Mouse (Mus musculus) E14TG2a.4 (cell line): Measurements from ENCODE around the gene Dgkz.

ENCODE experiments used
- H3K27me3 ChIP-seq: 2 replicates; pipeline ENCODE4 v1.6.1; 2014; ENCODE audit warnings: low read length, control low read depth; ENCODE audit not compliant: insufficient read depth
- H3K36me3 ChIP-seq: 2 replicates; pipeline ENCODE4 v1.6.1; 2014; ENCODE audit warnings: low read length, control low read depth; ENCODE audit not compliant: insufficient read depth
- H3K4me1 ChIP-seq: replicated peaks from 2 replicates; pipeline ENCODE4 v1.6.1; 2014; ENCODE audit warnings: low read depth, low read length, control low read depth
- H3K4me3 ChIP-seq: replicated peaks from 2 replicates; pipeline ENCODE4 v1.5.1; 2014; ENCODE audit warnings: mild to moderate bottlenecking, low read length
- H3K9me3 ChIP-seq: 2 replicates; pipeline ENCODE4 v1.6.1; 2014; ENCODE audit warnings: low read length, control low read depth
- CTCF ChIP-seq: conservative IDR thresholded peaks from 2 replicates; pipeline ENCODE4 v1.5.1; 2014; ENCODE audit warnings: low read length
- NANOG ChIP-seq: IDR thresholded peaks from 2 replicates; pipeline ENCODE4 v1.6.1; 2014; ENCODE audit warnings: borderline replicate concordance, low read length, mixed read lengths
- POU5F1 ChIP-seq: IDR thresholded peaks from 2 replicates; pipeline ENCODE4 v1.6.1; 2014; ENCODE audit warnings: low read length, borderline replicate concordance

Dgkz gene

GRCm38 (mm10) chr2:91980245-91980644, 4.6 kb upstream of the Dgkz start:
- Histone ChIP-seq H3K27me3 (peaks cover 47% of the 10 kb centered on the region), H3K4me3 (no peak overlapping the region), H3K9me3 (no peaks in the 10 kb centered on the region), H3K36me3 (no peaks in the 10 kb centered on the region), H3K4me1 (peaks cover 77% of the 10 kb centered on the region)
- no peak for TF ChIP-seq CTCF
- TF ChIP-seq NANOG, result no peak
- TF ChIP-seq POU5F1, result no peak

GRCm38 (mm10) chr2:91978547-91978946, 2.9 kb upstream of the Dgkz start:
- H3K4me3 ChIP-seq, result no peak overlapping the region
- H3K9me3 ChIP-seq, result no peaks in the 10 kb centered on the region
- no peaks in the 10 kb centered on the region for H3K36me3 ChIP-seq
- peaks cover 78% of the 10 kb centered on the region for H3K4me1 ChIP-seq
- TF ChIP-seq CTCF, result no peak
- no peak for TF ChIP-seq NANOG
- TF ChIP-seq POU5F1, result no peak
- peaks cover 64% of the 10 kb centered on the region for H3K27me3 ChIP-seq

- Histone ChIP-seq H3K9me3 (no peaks in the 10 kb centered on the region), H3K36me3 (no peaks in the 10 kb centered on the region), H3K4me1 (peaks cover 78% of the 10 kb centered on the region), H3K27me3 (peaks cover 66% of the 10 kb centered on the region), H3K4me3 (no peak overlapping the region)
- no peak for TF ChIP-seq POU5F1
Measured at GRCm38 (mm10) chr2:91977960-91978359, 2.3 kb upstream of the Dgkz start.

GRCm38 (mm10) chr2:91973416-91974135, 2.1 kb downstream of the Dgkz start:
- Histone ChIP-seq H3K9me3 (no peaks in the 10 kb centered on the region), H3K27me3 (peaks cover 80% of the 10 kb centered on the region), H3K36me3 (no peaks in the 10 kb centered on the region), H3K4me3 (no peak overlapping the region), H3K4me1 (peaks cover 86% of the 10 kb centered on the region)
- TF ChIP-seq CTCF (no peak), POU5F1 (no peak), NANOG (no peak)

GRCm38 (mm10) chr2:91972121-91972566, 3.5 kb downstream of the Dgkz start:
- peaks cover 86% of the 10 kb centered on the region for H3K4me1 ChIP-seq
- no peaks in the 10 kb centered on the region for H3K9me3 ChIP-seq
- peaks cover 67% of the 10 kb centered on the region for H3K27me3 ChIP-seq
- TF ChIP-seq CTCF, result no peak
- no peak for TF ChIP-seq POU5F1
- TF ChIP-seq NANOG, result no peak
- peak overlapping the region; percentile 37; the same call in 1 of the 2 replicates for H3K4me3 ChIP-seq
- H3K36me3 ChIP-seq, result no peaks in the 10 kb centered on the region

DNA sequence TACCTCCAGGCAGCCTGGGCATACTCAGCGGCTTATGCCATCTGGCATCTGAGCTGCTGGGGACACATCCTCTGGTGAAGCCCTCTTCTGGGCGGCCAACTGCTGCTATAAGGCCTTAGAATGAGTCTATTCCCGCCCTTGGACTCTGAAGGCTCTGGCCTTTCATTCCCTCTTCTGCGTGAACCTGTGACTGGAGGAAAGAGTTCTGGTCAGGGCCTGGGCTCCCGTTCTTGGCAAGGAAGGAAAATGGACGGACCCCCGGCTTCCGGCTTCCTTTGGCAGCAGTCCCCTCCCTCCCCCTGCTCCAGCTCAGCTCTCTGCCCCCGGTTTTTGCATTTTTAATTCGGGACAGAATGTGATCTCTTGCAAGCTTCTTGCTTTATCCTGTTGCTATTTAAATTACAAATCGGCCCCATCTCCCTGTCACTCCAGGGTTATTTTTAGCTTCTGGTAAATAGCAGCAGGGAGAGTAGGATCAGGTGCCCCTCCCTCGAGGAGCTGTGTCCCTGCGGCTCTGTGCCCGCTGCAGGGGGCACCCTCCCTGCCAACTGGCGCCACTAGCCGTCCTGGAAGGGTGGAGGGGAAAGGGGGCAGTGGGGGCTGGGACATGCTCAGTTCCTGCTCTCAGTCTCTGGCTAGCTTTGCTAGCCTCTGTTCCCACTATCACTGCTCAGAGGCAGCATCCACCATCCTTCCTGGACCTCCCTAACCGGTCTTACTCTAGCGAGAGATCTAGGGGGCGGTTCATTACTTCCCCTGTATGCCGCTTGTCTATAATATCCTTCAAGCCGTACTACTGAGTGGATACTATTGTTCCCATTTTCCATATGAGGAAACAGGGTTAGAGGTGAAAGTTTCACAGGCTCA, 4.2 kb downstream of the Dgkz start:
- TF ChIP-seq POU5F1 (no peak), NANOG (no peak), CTCF (no peak)
- Histone ChIP-seq H3K36me3 (no peaks in the 10 kb centered on the region), H3K27me3 (peaks cover 62% of the 10 kb centered on the region), H3K4me3 (peak overlapping the region; percentile 37), H3K9me3 (no peaks in the 10 kb centered on the region), H3K4me1 (peaks cover 87% of the 10 kb centered on the region)

GRCm38 (mm10) chr2:91967962-91968361, 7.7 kb downstream of the Dgkz start:
- Histone ChIP-seq H3K27me3 (peaks cover 33% of the 10 kb centered on the region), H3K4me3 (peak overlapping the region; percentile 48)

GRCm38 (mm10) chr2:91966367-91966766, 9.3 kb downstream of the Dgkz start:
- H3K4me1 ChIP-seq, result peaks cover 88% of the 10 kb centered on the region
- TF ChIP-seq NANOG, result no peak
- TF ChIP-seq POU5F1, result no peak
- TF ChIP-seq CTCF, result no peak

More at GRCm38 (mm10) chr2:91967962-91968361, 7.7 kb downstream of the Dgkz start:
- TF ChIP-seq CTCF, result no peak
- Histone ChIP-seq H3K9me3 (no peaks in the 10 kb centered on the region), H3K36me3 (no peaks in the 10 kb centered on the region), H3K4me1 (peaks cover 88% of the 10 kb centered on the region)

More at GRCm38 (mm10) chr2:91966367-91966766, 9.3 kb downstream of the Dgkz start:
- H3K27me3 ChIP-seq, result peaks cover 28% of the 10 kb centered on the region
- no peaks in the 10 kb centered on the region for H3K9me3 ChIP-seq
- peaks cover 1% of the 10 kb centered on the region; the same call in 1 of the 2 replicates for H3K36me3 ChIP-seq
- H3K4me3 ChIP-seq, result no peak overlapping the region
